Mouse (Mus musculus) kidney, adult 2 months (tissue): Measurements from ENCODE around the gene Rrh. TPM values are rescaled to one million over a fixed set of nuclear protein-coding genes. Genes with fewer than 3 reads are reported as not detected.

Experiments
- DNase-seq: peaks from one replicate; pipeline ENCODE4 v3.0.0; 2021
- H3K27ac ChIP-seq: fragments of 200-500 bp; 2 replicates; pipeline ENCODE4 v1.5.1; 2012; ENCODE audit warnings: low read depth, low read length, control low read depth, inconsistent platforms; ENCODE audit not compliant: insufficient read depth
- H3K27me3 ChIP-seq: fragments of 200-500 bp; replicated peaks from 2 replicates; pipeline ENCODE4 v1.6.1; 2012; ENCODE audit warnings: mild to moderate bottlenecking, moderate library complexity, low read length, inconsistent platforms; ENCODE audit not compliant: control insufficient read depth, insufficient read depth
- H3K36me3 ChIP-seq: fragments of 200-500 bp; 2 replicates; pipeline ENCODE4 v1.6.1; 2012; ENCODE audit warnings: mild to moderate bottlenecking, moderate library complexity, low read length, inconsistent platforms; ENCODE audit not compliant: control insufficient read depth, insufficient read depth
- H3K4me1 ChIP-seq: fragments of 200-500 bp; 2 replicates; pipeline ENCODE4 v1.6.1; 2011; ENCODE audit warnings: low read length; ENCODE audit not compliant: control insufficient read depth, insufficient read depth
- H3K4me3 ChIP-seq: fragments of 200-500 bp; 2 replicates; pipeline ENCODE4 v1.5.1; 2011; ENCODE audit warnings: mild to moderate bottlenecking, low read depth, low read length, control low read depth; ENCODE audit not compliant: insufficient read depth
- CTCF ChIP-seq: fragments of 200-500 bp; conservative IDR thresholded peaks from 2 replicates; pipeline ENCODE4 v1.5.1; 2011; ENCODE audit warnings: low read depth, mild to moderate bottlenecking, control low read depth, low read length, moderate library complexity, mixed read lengths; ENCODE audit not compliant: insufficient read depth, insufficient read length
- POLR2A ChIP-seq: fragments of 200-500 bp; IDR thresholded peaks from one replicate; pipeline ENCODE4 v1.6.1; 2011; ENCODE audit warnings: low read depth, low read length, control low read depth
- WGBS: fragments of 180-500 bp; shearing (Covaris S2); methylation state at CpG from one replicate; pipeline ENCODE4 v1.1.7; 2018; 5-methylcytosine and 5-hydroxymethylcytosine counted together
- polyA plus RNA-seq: library from polyadenylated mRNA; depleted of rRNA; stranded (reverse); fragments of >200 nt; gene quantifications from 2 replicates; pipeline ENCODE4 v1.2.3, GENCODE M21; 2012; rRNA removed

Rrh gene
- not detected in 2 replicates for polyA plus RNA-seq

DNA sequence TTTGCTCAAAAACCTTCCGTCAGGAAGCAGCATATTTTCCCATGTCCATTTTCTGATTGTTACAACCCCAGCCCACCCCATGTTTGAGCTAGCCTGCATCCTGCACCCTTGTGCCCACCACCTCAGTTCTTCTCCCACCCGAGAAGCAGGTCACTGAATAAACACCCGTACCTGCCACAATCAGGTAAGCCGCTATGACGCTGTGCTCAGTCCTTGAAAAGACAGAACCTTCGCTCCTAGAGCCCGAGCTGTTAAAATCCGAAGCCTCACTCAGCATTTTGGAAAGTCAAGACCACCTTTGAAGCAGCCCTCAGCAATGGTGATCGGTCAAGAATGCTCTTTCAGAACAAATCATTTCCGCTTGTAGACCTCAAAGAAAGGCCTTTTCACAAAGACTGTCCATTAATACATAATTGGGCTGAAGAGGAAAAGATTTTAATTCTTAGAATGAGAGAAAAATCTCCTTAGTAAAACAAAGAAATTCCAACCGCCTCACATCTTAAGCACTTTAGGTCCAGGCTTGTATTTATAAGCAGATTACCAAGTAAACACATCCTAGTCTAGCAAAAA lies at the start of gene Rrh:
TSS of gene Rrh (minus strand) at position 382 of the 570 bp plus-strand sequence.
- no peaks in the 10 kb centered on the region for H3K36me3 ChIP-seq
- TF ChIP-seq CTCF (no peak), POLR2A (no peak)
- no peak for DNase-seq
- H3K4me1 ChIP-seq = no peaks in the 10 kb centered on the region
- WGBS = 96% methylated on average over 11 of the region's 11 CpGs
- H3K4me3 ChIP-seq = no peak within 1 kb of the TSS
- H3K27me3 ChIP-seq = no peaks in the 10 kb centered on the region
- no peak within 1 kb of the TSS for H3K27ac ChIP-seq

DNA sequence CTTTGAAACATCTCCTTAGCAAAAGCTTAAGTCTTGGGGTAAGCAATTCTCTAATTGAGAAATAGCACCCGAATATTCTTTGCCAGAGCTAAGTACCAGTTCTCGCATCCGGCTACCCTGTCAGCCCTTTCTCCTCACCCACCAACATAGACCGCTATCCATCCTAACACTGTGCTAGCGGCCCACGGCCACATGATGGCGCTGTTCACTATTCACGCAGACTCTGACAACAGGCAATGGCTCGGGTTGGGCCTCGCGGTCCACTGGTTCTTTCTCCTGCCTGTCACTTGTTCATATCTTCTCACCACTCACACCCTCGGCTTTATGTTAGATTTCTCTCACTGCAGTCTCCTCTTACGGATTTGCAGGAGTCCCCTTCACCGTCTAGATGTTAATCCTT lies 41.3 kb upstream of the Rrh start:
- no peaks in the 10 kb centered on the region for H3K4me1 ChIP-seq
- H3K4me3 ChIP-seq = no peak overlapping the region
- H3K27me3 ChIP-seq = no peaks in the 10 kb centered on the region
- no peak overlapping the region for H3K27ac ChIP-seq
- peak; percentile 50 for DNase-seq
- peak; percentile 81 for TF ChIP-seq CTCF
- no peak for TF ChIP-seq POLR2A
- WGBS = 48% methylated on average over 14 of the region's 14 CpGs
- H3K36me3 ChIP-seq = no peaks in the 10 kb centered on the region

DNA sequence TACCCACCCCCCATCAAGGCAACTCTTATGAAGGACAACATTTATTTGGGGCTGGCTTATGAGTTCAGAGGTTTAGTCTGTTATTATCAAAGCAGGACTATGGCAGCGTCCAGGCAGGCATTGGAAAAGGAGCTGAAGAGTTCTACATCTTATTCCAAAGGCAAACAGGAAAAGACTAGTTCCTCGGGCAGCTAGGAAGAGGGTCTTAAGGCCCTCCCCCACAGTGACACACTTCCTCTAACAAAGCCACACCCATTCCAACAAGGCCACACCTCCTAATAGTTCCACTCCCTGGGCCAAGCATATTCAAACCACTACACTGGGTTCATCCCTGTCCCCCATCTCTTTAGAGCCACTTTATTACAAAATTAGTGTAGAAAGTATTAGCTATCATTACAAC lies 40.2 kb upstream of the Rrh start:
- no peaks in the 10 kb centered on the region for H3K27me3 ChIP-seq
- no peak overlapping the region for H3K4me3 ChIP-seq
- WGBS = 73% methylated on average over 2 of the region's 2 CpGs
- H3K4me1 ChIP-seq = no peaks in the 10 kb centered on the region
- no peak for DNase-seq
- TF ChIP-seq CTCF (no peak), POLR2A (no peak)
- no peaks in the 10 kb centered on the region for H3K36me3 ChIP-seq
- H3K27ac ChIP-seq = no peak overlapping the region

DNA sequence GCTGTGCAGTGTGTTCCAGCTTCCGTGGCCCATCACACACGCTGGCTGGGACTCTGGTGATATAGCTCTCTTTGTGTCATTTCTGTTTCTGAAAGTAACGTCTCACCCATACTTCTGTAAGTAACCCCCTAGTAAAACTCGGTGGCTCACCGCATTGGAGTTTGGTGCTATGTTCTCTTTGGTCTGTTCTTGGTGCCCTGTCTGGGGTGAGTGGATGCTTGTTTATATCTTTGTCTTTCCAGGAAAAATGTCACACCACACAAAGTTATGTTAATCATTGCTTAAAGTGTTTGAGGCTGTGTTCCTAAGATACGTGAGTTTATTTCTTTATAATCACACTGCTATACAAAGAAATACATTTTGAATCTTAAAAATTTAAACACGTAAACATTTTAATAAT lies 24.5 kb upstream of the Rrh start:
- Histone ChIP-seq H3K27me3 (no peaks in the 10 kb centered on the region), H3K27ac (no peak overlapping the region), H3K4me1 (no peaks in the 10 kb centered on the region), H3K36me3 (no peaks in the 10 kb centered on the region), H3K4me3 (no peak overlapping the region)
- no peak for TF ChIP-seq CTCF
- no peak for TF ChIP-seq POLR2A
- no peak for DNase-seq
- WGBS = 62% methylated on average over 7 of the region's 7 CpGs

DNA sequence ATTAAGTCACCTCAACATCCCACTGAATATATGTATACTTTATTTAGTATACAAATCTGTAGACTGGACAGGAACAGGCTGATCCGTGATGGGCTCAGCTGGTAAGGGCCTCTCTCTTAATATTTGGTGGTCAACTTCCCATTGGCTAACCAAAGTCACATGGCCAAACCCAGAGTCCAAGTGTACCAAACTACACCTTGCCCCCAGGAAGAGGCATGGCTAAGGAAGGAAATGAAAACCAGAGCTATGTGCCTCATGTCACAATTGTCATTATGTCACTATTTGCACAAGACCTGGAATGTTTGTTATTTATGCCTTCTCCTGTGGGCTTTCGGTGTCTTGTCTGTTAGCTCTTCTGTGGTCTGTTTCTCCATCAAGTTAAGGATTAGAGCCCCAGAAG lies 23.5 kb upstream of the Rrh start:
- H3K4me3 ChIP-seq = no peak overlapping the region
- no peaks in the 10 kb centered on the region for H3K27me3 ChIP-seq

DNA sequence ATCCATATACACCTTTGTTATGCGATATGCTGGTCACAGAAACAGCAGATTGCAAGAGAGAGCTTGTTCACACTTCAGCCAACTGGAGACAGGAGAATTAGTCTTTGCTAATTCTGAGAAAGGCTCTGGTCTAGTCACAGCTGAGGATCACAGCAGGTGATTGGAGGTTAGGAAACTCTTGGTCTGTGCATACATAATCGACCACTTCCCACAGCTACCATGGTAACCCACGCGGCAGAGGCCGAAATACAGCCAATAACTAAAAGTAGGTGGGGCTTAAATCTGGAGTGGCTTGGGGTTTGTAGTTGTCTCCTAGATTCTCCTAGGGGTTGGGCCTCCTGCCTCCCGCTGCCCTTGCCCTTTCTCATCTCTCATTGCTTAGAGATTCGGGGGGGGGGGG lies 15.6 kb upstream of the Rrh start:
- 65% methylated on average over 7 of the region's 7 CpGs for WGBS
- DNase-seq = no peak
- Histone ChIP-seq H3K27ac (no peak overlapping the region), H3K4me3 (no peak overlapping the region), H3K27me3 (no peaks in the 10 kb centered on the region), H3K36me3 (no peaks in the 10 kb centered on the region), H3K4me1 (0 out of 2 replicates have a peak, but pooled peaks cover 2% of the 10 kb centered on the region)
- no peak for TF ChIP-seq POLR2A
- TF ChIP-seq CTCF = no peak

More for the DNA sequence above, 23.5 kb upstream of the Rrh start:
- no peak overlapping the region for H3K27ac ChIP-seq
- 88% methylated on average over 2 of the region's 2 CpGs for whole genome bisulfite sequencing
- H3K36me3 ChIP-seq = no peaks in the 10 kb centered on the region
- DNase-seq = no peak
- TF ChIP-seq POLR2A (no peak), CTCF (no peak)
- H3K4me1 ChIP-seq = no peaks in the 10 kb centered on the region

DNA sequence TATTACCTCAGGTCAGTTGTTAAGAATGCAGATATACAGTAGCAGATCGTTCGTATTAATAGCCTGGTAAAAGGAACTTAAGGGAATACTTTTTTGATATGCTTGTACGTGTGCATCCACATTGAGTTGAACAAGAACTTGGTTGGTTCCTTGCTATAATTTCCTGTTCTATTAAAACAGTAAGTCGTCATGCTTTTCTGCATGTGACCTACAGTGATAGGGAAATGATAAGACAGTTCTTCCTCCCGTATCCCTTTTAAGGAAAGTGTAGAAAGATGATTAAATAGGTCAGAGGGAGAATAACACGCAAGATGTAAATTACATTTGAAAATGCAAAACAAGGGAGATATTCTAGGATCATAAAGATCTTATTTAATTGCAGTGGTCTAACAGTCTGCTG lies 14.6 kb upstream of the Rrh start:
- H3K27me3 ChIP-seq = no peaks in the 10 kb centered on the region
- TF ChIP-seq CTCF (no peak), POLR2A (no peak)
- no peak overlapping the region for H3K4me3 ChIP-seq
- H3K4me1 ChIP-seq = 0 out of 2 replicates have a peak, but pooled peaks cover 2% of the 10 kb centered on the region
- H3K27ac ChIP-seq = no peak overlapping the region
- 70% methylated on average over 6 of the region's 6 CpGs for WGBS
- no peaks in the 10 kb centered on the region for H3K36me3 ChIP-seq
- no peak for DNase-seq
